Mouse (Mus musculus): ENCODE data around the gene Atp1b2.
A peak's percentile ranks its signal among the peaks of the same experiment; 100 is the strongest.

The Atp1b2 gene

GRCm38 (mm10) chr11:69608525-69608924 is 2.8 kb upstream of the Atp1b2 start:
- no peak for DNase-seq (ENCODE audit: low read depth, low spot score)

- DNase-seq (ENCODE audit: low read depth, low spot score): no peak
Measured at GRCm38 (mm10) chr11:69606832-69607231, 1.1 kb upstream of the Atp1b2 start.

- no peak for DNase-seq (ENCODE audit: low read depth, low spot score)
Measured at GRCm38 (mm10) chr11:69606491-69606795, 701 bp upstream of the Atp1b2 start.

GRCm38 (mm10) chr11:69604795-69605664 is 712 bp downstream of the Atp1b2 start:
- DNase-seq (ENCODE audit: low read depth, low spot score): no peak

- no peak for DNase-seq (ENCODE audit: low read depth, low spot score)
Measured at GRCm38 (mm10) chr11:69604347-69604746, 1.4 kb downstream of the Atp1b2 start.

- DNase-seq (ENCODE audit: low read depth, low spot score): no peak
Measured at GRCm38 (mm10) chr11:69603516-69603915, 2.2 kb downstream of the Atp1b2 start.

GRCm38 (mm10) chr11:69601768-69602167 is 4.0 kb downstream of the Atp1b2 start:
- DNase-seq (ENCODE audit: low read depth, low spot score): no peak

GRCm38 (mm10) chr11:69600098-69600497 is 5.6 kb downstream of the Atp1b2 start:
- no peak for DNase-seq (ENCODE audit: low read depth, low spot score)

GRCm38 (mm10) chr11:69599436-69599835 is 6.3 kb downstream of the Atp1b2 start:
- DNase-seq (ENCODE audit: low read depth, low spot score): no peak

- DNase-seq (ENCODE audit: low read depth, low spot score): no peak
Measured at GRCm38 (mm10) chr11:69594853-69595252, 10.9 kb downstream of the Atp1b2 start.

GRCm38 (mm10) chr11:69592799-69593198 is 12.9 kb downstream of the Atp1b2 start:
- no peak for DNase-seq (ENCODE audit: low read depth, low spot score)

GRCm38 (mm10) chr11:69591899-69592637 is 13.7 kb downstream of the Atp1b2 start:
- DNase-seq (ENCODE audit: low read depth, low spot score): no peak

GRCm38 (mm10) chr11:69591424-69591823 is 14.3 kb downstream of the Atp1b2 start:
- DNase-seq (ENCODE audit: low read depth, low spot score): no peak

- DNase-seq (ENCODE audit: low read depth, low spot score): no peak
Measured at GRCm38 (mm10) chr11:69590622-69591021, 15.1 kb downstream of the Atp1b2 start.

GRCm38 (mm10) chr11:69589207-69589834 is 16.4 kb downstream of the Atp1b2 start:
- DNase-seq (ENCODE audit: low read depth, low spot score): no peak

- DNase-seq (ENCODE audit: low read depth, low spot score): no peak
Measured at GRCm38 (mm10) chr11:69585718-69586325, 19.9 kb downstream of the Atp1b2 start.

- DNase-seq (ENCODE audit: low read depth, low spot score): no peak
Measured at GRCm38 (mm10) chr11:69584937-69585336, 20.8 kb downstream of the Atp1b2 start.

GRCm38 (mm10) chr11:69584008-69584407 is 21.7 kb downstream of the Atp1b2 start:
- DNase-seq (ENCODE audit: low read depth, low spot score): no peak

- no peak for DNase-seq (ENCODE audit: low read depth, low spot score)
Measured at GRCm38 (mm10) chr11:69582230-69582805, 23.4 kb downstream of the Atp1b2 start.

- DNase-seq (ENCODE audit: low read depth, low spot score): no peak
Measured at GRCm38 (mm10) chr11:69581814-69582213, 23.9 kb downstream of the Atp1b2 start.

GRCm38 (mm10) chr11:69581147-69581688 is 24.5 kb downstream of the Atp1b2 start:
- DNase-seq (ENCODE audit: low read depth, low spot score): peak; percentile 89
